Mouse (Mus musculus) hindbrain, embryonic 15.5 days (tissue): ENCODE measurements around the gene Spib. TPM values are rescaled to one million over a fixed set of nuclear protein-coding genes. Genes with fewer than 3 reads are reported as not detected.

ENCODE experiments used
- microRNA-seq: library from miRNA; unstranded; fragments of <30 nt; microRNA quantifications from one replicate; pipeline ENCODE4, GENCODE M21; 2016
- polyA plus RNA-seq: library from polyadenylated mRNA; unstranded; fragments of >200 nt; fragmentation: Nextera tagmentation; extraction: Ambion mirVana; gene quantifications from 2 replicates; pipeline ENCODE4 v1.2.1, GENCODE M21; 2015

Gene Spib
- polyA plus RNA-seq, 1 experiment from 2014 or later = not detected

Small RNA genes lying within 50 kb of the gene (microRNA-seq; reads per million reads assigned to microRNA genes)
- gene Mir7053 = not detected

Other genes with a start within 250 kb of the Spib start
- gene Clec11a, start 225.2 kb downstream of the Spib start, polyA plus RNA-seq = 3.0 and 3.4 TPM in 2 replicates
- 38.7 and 42.3 TPM in 2 replicates for gene Shank1, start 221.8 kb downstream of the Spib start, polyA plus RNA-seq
- 58.9 and 68.8 TPM in 2 replicates for gene Syt3, start 148.0 kb downstream of the Spib start, polyA plus RNA-seq
- 2.8 and 2.9 TPM in 2 replicates for gene 1700008O03Rik, start 146.3 kb downstream of the Spib start, polyA plus RNA-seq
- gene Lrrc4b, start 103.1 kb downstream of the Spib start, polyA plus RNA-seq = 16.7 and 16.9 TPM in 2 replicates
- 3.7 and 5.0 TPM in 2 replicates for gene Aspdh, start 66.7 kb downstream of the Spib start, polyA plus RNA-seq
- 44.0 and 45.7 TPM in 2 replicates for gene Josd2, start 64.1 kb downstream of the Spib start, polyA plus RNA-seq
- gene Emc10, start 35.5 kb downstream of the Spib start, polyA plus RNA-seq = 148 and 165 TPM in 2 replicates
- 21.3 and 23.6 TPM in 2 replicates for gene Fam71e1, start 35.5 kb downstream of the Spib start, polyA plus RNA-seq
- 0.10 and 0.18 TPM in 2 replicates for gene Mybpc2, start 7.4 kb downstream of the Spib start, polyA plus RNA-seq
- gene Pold1, start 16.8 kb upstream of the Spib start, polyA plus RNA-seq = 27.5 and 29.4 TPM in 2 replicates
- 60.3 and 70.4 TPM in 2 replicates for gene Nr1h2, start 21.9 kb upstream of the Spib start, polyA plus RNA-seq
- 2.1 and 2.2 TPM in 2 replicates for gene Napsa, start 40.3 kb upstream of the Spib start, polyA plus RNA-seq
- gene Kcnc3, start 58.6 kb upstream of the Spib start, polyA plus RNA-seq = 6.7 and 6.8 TPM in 2 replicates
- gene Myh14, start 138.8 kb upstream of the Spib start, polyA plus RNA-seq = 3.3 and 4.4 TPM in 2 replicates
- not detected in 2 replicates for gene Izumo2, start 176.7 kb upstream of the Spib start, polyA plus RNA-seq
- 29.1 and 32.4 TPM in 2 replicates for gene Vrk3, start 216.3 kb upstream of the Spib start, polyA plus RNA-seq
- gene Zfp473, start 219.0 kb upstream of the Spib start, polyA plus RNA-seq = 1.2 and 1.3 TPM in 2 replicates